11 mouse cellular contexts compared by ENCODE assay signal in the genomic region with DNA sequence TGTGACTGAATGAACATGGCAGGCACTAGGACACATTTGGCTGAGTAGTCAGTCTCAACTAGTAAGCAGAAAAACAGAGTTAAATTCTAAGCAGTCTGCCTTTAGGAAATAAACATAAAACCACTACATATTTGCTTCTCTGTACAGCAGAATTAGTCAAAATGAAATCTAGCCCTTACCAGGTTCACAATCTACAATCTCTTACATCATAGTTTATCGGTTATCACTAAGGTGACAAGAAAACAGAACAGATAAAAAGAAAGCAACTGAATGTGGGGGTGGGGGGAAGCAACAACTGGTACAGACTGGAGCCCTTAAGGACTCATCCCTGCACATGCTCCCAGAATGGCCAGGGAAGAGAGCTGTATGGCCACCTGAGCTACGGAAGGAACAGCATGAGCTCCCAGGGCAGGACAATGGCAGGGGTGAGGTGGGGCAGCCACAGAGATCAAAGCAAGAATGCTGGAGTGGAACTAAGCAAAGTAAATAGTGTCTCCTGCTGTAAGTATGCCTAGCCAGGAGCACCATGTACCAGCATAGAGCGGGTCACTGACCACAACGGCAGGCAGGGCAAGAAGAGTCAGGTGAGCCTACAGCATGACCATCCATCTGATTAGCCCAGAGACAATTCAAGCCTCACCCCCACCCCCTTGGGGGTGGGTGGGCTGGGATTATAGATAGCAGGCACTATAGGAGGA. TPM values are rescaled to one million over a fixed set of nuclear protein-coding genes. Genes with fewer than 3 reads are reported as not detected.
DNase-seq lines count a peak whose midpoint lies in the region.
"Had no signal": no experiment of that assay in that cellular context is flagged by ENCODE, and none has a peak within 500 bp of the region (broad histone marks: within the 10 kb centered on the region; RNA-seq: fewer than 3 reads in every experiment).

No protein-coding gene starts in this region.

- peak; percentile 47 for DNase-seq in CD4-positive, CD25-positive, alpha-beta regulatory T cell, adult 2 months (ENCODE audit: low read depth, low spot score)
- peak; percentile 53 for DNase-seq in kidney, adult 11 months
- peak; percentile 26 for DNase-seq in liver
- peak; percentile 17 for DNase-seq in lung, postnatal 14 days
- no peak for DNase-seq in gastrocnemius, postnatal 4 days (ENCODE audit: low spot score in 2 of 2)
- DNase-seq in spleen, adult 12 weeks (ENCODE audit: low spot score): no peak
- no peak for DNase-seq in layer of hippocampus, adult 11-12 months (ENCODE audit: low spot score)
- no peak for DNase-seq in spleen, adult 18-20 months
- DNase-seq: cerebellum, postnatal 25 days; right cerebral cortex, postnatal 14 days; thymus, postnatal 25 days had no signal

RNA-seq across cellular contexts. Expression of a gene that starts 20.0 kb away (rescaled TPM):
- total RNA-seq in gastrocnemius, postnatal 4 days (2021): under 1 TPM; 0.15 to 0.21 TPM

RNA-seq across cellular contexts. Expression of a gene that starts 36.1 kb away (rescaled TPM):
- total RNA-seq in gastrocnemius, postnatal 4 days (2021): not detected

Comparison
In these comparisons a context has a peak if more than half of its experiments do, and no peak if none do; other contexts are left out.
1. DNase-seq: peak in CD4-positive, CD25-positive, alpha-beta regulatory T cell, adult 2 months (single experiment), kidney, adult 11 months (single experiment), liver (single experiment) and lung, postnatal 14 days (single experiment); none in gastrocnemius, postnatal 4 days (0 of 2), spleen, adult 12 weeks (single experiment), layer of hippocampus, adult 11-12 months (single experiment) and spleen, adult 18-20 months (0 of 2).